Mouse (Mus musculus) heart, postnatal 0 days (tissue): ENCODE results near the gene Syt8. TPM values are rescaled to one million over a fixed set of nuclear protein-coding genes. Genes with fewer than 3 reads are reported as not detected.

Source experiments
- ATAC-seq: fragments of 200-750 bp; cut with Nextera tagmentation; 2 replicates; pipeline ENCODE4 v1.8.0; 2017; ENCODE audit warnings: low read depth, moderate number of reproducible peaks, moderate library complexity; ENCODE audit not compliant: insufficient read depth
- DNase-seq: peaks from one replicate; pipeline ENCODE4 v3.0.0-alpha.2; 2016; ENCODE audit warnings: low spot score
- H3K27ac ChIP-seq: fragments of 300-500 bp; sonication (generic); 2 replicates; pipeline ENCODE4 v1.5.1; 2014; ENCODE audit warnings: low read depth, mild to moderate bottlenecking
- H3K27me3 ChIP-seq: fragments of 300-500 bp; sonication (generic); 2 replicates; pipeline ENCODE4 v1.6.1; 2014; ENCODE audit warnings: low read length, mixed read lengths; ENCODE audit not compliant: control insufficient read depth, insufficient read depth
- H3K36me3 ChIP-seq: fragments of 300-500 bp; sonication (generic); replicated peaks from 2 replicates; pipeline ENCODE4 v1.6.1; 2014; ENCODE audit warnings: low read length, mixed read lengths; ENCODE audit not compliant: control insufficient read depth, insufficient read depth
- H3K4me1 ChIP-seq: fragments of 300-500 bp; sonication (generic); 2 replicates; pipeline ENCODE4 v1.6.1; 2014; ENCODE audit warnings: antibody characterized with exemption; ENCODE audit not compliant: control insufficient read depth, insufficient read depth
- H3K4me2 ChIP-seq: fragments of 300-500 bp; sonication (generic); 2 replicates; pipeline ENCODE4 v1.6.1; 2014; ENCODE audit warnings: low read depth, mild to moderate bottlenecking, low read length, moderate library complexity
- H3K4me3 ChIP-seq: fragments of 300-500 bp; sonication (generic); 2 replicates; pipeline ENCODE4 v1.5.1; 2014; ENCODE audit warnings: low read depth, low read length
- H3K9ac ChIP-seq: fragments of 300-500 bp; sonication (generic); replicated peaks from 2 replicates; pipeline ENCODE4 v1.6.1; 2014; ENCODE audit warnings: low read depth, low read length, mixed read lengths
- H3K9me3 ChIP-seq: fragments of 300-500 bp; sonication (generic); replicated peaks from 2 replicates; pipeline ENCODE4 v1.6.1; 2016; ENCODE audit warnings: low read length; ENCODE audit not compliant: control insufficient read depth
- CTCF ChIP-seq: IDR thresholded peaks from 2 replicates; pipeline ENCODE4 v1.5.1; 2016; ENCODE audit warnings: antibody characterized with exemption, control low read depth, low read depth
- EP300 ChIP-seq: IDR thresholded peaks from 2 replicates; pipeline ENCODE4 v1.6.1; 2016; ENCODE audit warnings: antibody characterized with exemption, low read depth
- WGBS: fragments of 180-500 bp; shearing (Covaris S2); extraction: QIAGEN DNeasy Blood & Tissue Kit; methylation state at CpG from one replicate; pipeline ENCODE4 v1.1.7; 2014; 5-methylcytosine and 5-hydroxymethylcytosine counted together
- polyA plus RNA-seq: library from polyadenylated mRNA; unstranded; fragments of >200 nt; fragmentation: Nextera tagmentation; extraction: Ambion mirVana; gene quantifications from 2 replicates; pipeline ENCODE4 v1.2.1, GENCODE M21; 2015
- total RNA-seq: library from RNA; depleted of rRNA; stranded (reverse); fragments of >200 nt; gene quantifications from 2 replicates; pipeline ENCODE4 v1.2.3, GENCODE M21; 2014; ENCODE audit warnings: low replicate concordance

Syt8 gene
- total and polyA plus RNA-seq, 2 experiments from 2014 or later, result 18.0 TPM; not detected in 1

GRCm38 (mm10) chr7:142419887-142420286 is 14.8 kb upstream of the Syt8 start:
- no peak for DNase-seq
- H3K4me2 ChIP-seq, result no peak overlapping the region
- WGBS, result 69% methylated on average over 5 of the region's 5 CpGs

GRCm38 (mm10) chr7:142421826-142422225 is 12.8 kb upstream of the Syt8 start:
- no peaks in the 10 kb centered on the region for H3K4me1 ChIP-seq
- WGBS, result 59% methylated on average over 2 of the region's 2 CpGs
- no peak overlapping the region for H3K4me2 ChIP-seq
- H3K27ac ChIP-seq, result no peak overlapping the region
- no peak for TF ChIP-seq CTCF
- no peak for TF ChIP-seq EP300
- H3K9ac ChIP-seq, result no peak overlapping the region
- ATAC-seq (no peak), DNase-seq (no peak)
- H3K27me3 ChIP-seq, result no peaks in the 10 kb centered on the region
- H3K9me3 ChIP-seq, result no peaks in the 10 kb centered on the region
- H3K4me3 ChIP-seq, result no peak overlapping the region
- H3K36me3 ChIP-seq, result no peaks in the 10 kb centered on the region

More at GRCm38 (mm10) chr7:142419887-142420286, 14.8 kb upstream of the Syt8 start:
- no peak overlapping the region for H3K9ac ChIP-seq
- H3K27me3 ChIP-seq, result no peaks in the 10 kb centered on the region
- H3K27ac ChIP-seq, result no peak overlapping the region
- ATAC-seq, result no peak
- no peaks in the 10 kb centered on the region for H3K9me3 ChIP-seq
- TF ChIP-seq CTCF (no peak), EP300 (no peak)
- H3K4me1 ChIP-seq, result no peaks in the 10 kb centered on the region
- H3K4me3 ChIP-seq, result no peak overlapping the region
- H3K36me3 ChIP-seq, result no peaks in the 10 kb centered on the region

- H3K27me3 ChIP-seq, result no peaks in the 10 kb centered on the region
- ATAC-seq (peak; percentile 24; the same call in 1 of the 2 replicates), DNase-seq (peak; percentile 55)
- WGBS, result 60% methylated on average over 11 of the region's 11 CpGs
- H3K9ac ChIP-seq, result no peak overlapping the region
- no peak overlapping the region for H3K27ac ChIP-seq
- no peak overlapping the region for H3K4me2 ChIP-seq
- peak; percentile 66 for TF ChIP-seq CTCF
- no peak for TF ChIP-seq EP300
- peaks cover 10% of the 10 kb centered on the region; the same call in 1 of the 2 replicates for H3K4me1 ChIP-seq
- no peaks in the 10 kb centered on the region for H3K36me3 ChIP-seq
- no peaks in the 10 kb centered on the region for H3K9me3 ChIP-seq
- H3K4me3 ChIP-seq, result no peak overlapping the region
Measured at GRCm38 (mm10) chr7:142425641-142426213, 8.9 kb upstream of the Syt8 start.

GRCm38 (mm10) chr7:142428213-142428612 is 6.4 kb upstream of the Syt8 start:
- 20% methylated on average over 7 of the region's 7 CpGs for WGBS
- Histone ChIP-seq H3K27me3 (no peaks in the 10 kb centered on the region), H3K36me3 (no peaks in the 10 kb centered on the region), H3K9me3 (no peaks in the 10 kb centered on the region), H3K4me3 (no peak overlapping the region), H3K4me1 (peaks cover 10% of the 10 kb centered on the region; the same call in 1 of the 2 replicates), H3K4me2 (no peak overlapping the region), H3K27ac (no peak overlapping the region), H3K9ac (no peak overlapping the region)
- TF ChIP-seq CTCF (peak; percentile 54), EP300 (no peak)
- peak; percentile 47 for DNase-seq
- ATAC-seq, result peak; percentile 49

- ATAC-seq, result peak; percentile 46; the same call in 1 of the 2 replicates
- peaks cover 10% of the 10 kb centered on the region; the same call in 1 of the 2 replicates for H3K4me1 ChIP-seq
- no peaks in the 10 kb centered on the region for H3K36me3 ChIP-seq
- 31% methylated on average over 11 of the region's 12 CpGs for WGBS
- DNase-seq, result no peak
- no peaks in the 10 kb centered on the region for H3K27me3 ChIP-seq
- no peak overlapping the region for H3K4me2 ChIP-seq
- no peak overlapping the region for H3K9ac ChIP-seq
- H3K9me3 ChIP-seq, result no peaks in the 10 kb centered on the region
- no peak for TF ChIP-seq CTCF
- TF ChIP-seq EP300, result no peak
- H3K4me3 ChIP-seq, result no peak overlapping the region
- H3K27ac ChIP-seq, result peak overlapping the region; percentile 13; the same call in 1 of the 2 replicates
Measured at GRCm38 (mm10) chr7:142430160-142430678, 4.4 kb upstream of the Syt8 start.
